Mouse (Mus musculus) cerebellum, adult 9-11 months (tissue): ENCODE results near the gene Cks1b.

ENCODE experiments used
- DNase-seq: peaks from one replicate; pipeline ENCODE4 v3.0.0; 2022

Cks1b gene

GRCm38 (mm10) chr3:89425141-89425525 is 7.0 kb upstream of the Cks1b start:
- DNase-seq: no peak

GRCm38 (mm10) chr3:89424416-89425140 is 6.4 kb upstream of the Cks1b start:
- no peak for DNase-seq

GRCm38 (mm10) chr3:89422556-89423205 is 4.5 kb upstream of the Cks1b start:
- DNase-seq: no peak

GRCm38 (mm10) chr3:89421810-89422473 is 3.8 kb upstream of the Cks1b start:
- no peak for DNase-seq

GRCm38 (mm10) chr3:89421002-89421774 is 3.0 kb upstream of the Cks1b start:
- DNase-seq: peak; percentile 74

DNA sequence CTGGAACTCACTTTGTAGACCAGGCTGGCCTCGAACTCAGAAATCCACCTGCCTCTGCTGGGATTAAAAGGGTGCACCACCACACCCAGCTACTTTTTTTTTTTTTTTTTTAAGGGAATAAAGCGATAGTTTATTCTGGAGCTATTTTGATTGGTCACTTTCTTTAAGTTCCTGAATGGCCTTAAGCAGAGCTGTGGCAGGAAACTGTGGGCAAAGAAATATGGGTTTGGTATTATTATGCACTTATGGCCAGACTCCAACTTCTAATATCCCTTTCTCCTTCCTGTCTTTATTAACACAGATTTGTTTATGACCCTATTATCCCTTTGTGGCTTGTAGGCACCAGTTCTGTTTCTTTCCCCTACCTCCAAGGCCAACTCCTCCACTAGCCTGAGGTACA is 2.2 kb upstream of the Cks1b start:
- DNase-seq: no peak

DNA sequence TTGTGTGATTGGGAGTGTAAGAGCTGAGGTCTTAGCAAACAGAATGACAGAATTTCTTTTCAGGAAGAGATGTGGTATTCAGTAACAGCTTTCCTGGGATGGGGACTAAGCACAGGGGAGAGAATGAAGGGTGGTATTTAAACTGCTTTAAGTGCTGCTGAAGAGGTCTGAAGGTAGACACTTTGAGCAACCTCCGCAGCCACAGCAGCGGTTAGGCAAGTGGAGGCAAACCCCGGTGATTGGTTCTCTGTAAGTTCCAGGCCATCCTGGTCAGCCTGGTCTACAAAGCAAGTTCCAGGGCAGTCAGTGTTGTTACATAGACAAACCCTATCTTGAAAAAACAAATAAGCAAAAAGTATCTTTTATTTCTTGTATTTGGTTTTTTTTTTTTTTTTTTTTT is 1.8 kb upstream of the Cks1b start:
- DNase-seq: no peak

GRCm38 (mm10) chr3:89419571-89419970 is 1.4 kb upstream of the Cks1b start:
- no peak for DNase-seq

- peak; percentile 58 for DNase-seq
Observed at GRCm38 (mm10) chr3:89418861-89419250, 673 bp upstream of the Cks1b start.

DNA sequence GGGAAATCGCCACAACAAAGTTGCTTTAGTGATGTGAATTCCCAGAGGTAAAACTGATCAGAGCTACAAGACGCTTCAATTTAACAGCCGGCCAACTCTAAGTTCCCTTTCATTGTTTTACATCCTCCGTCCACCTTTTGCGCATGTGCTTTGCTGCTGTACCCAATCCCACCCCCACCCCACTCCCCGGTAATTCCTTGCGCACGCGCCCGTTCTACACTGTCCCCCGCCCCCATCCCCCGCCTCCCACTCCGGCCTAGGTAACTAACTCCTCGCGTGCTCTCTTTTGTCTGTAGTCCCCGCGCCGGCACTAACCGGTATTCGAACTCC is 378 bp downstream of the Cks1b start:
- no peak for DNase-seq

DNA sequence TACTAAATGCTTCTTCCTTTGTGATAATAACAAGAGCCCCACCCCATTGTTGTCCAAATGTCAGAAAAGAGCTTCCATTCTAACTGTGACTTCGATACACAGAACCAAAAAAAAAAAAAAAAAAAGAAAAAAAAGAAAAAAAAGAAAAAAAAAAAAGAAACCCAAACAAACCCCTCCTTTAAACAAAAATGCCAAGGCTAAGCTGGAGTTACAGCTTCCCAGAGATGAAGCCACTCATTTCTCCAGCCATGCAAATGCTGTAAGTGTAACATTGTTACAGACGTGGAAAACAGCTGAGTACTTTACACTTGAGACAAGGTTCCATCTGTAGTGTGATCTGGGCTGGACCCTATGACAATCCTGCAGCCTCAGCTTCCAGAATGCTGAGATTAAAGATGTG is 1.1 kb downstream of the Cks1b start:
- DNase-seq: no peak

DNA sequence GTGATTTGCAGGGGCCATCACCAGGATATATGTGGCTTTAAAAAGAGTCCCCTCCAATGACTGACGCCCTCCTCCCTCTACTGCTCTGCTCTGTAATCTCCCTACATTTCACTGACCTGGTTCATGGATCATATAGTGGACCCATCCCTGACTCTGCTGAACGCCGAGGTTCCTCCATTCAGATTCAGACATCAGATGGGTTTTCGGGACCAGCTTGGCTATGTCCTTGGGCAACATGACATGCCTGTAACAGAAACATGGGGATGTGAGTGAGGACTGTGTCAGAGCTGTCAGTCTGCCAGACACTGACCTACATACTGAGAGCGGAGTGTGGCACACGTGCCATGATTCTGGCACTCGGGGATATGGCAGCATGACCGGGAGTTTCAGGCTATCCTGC is 2.0 kb downstream of the Cks1b start:
- DNase-seq: no peak

DNA sequence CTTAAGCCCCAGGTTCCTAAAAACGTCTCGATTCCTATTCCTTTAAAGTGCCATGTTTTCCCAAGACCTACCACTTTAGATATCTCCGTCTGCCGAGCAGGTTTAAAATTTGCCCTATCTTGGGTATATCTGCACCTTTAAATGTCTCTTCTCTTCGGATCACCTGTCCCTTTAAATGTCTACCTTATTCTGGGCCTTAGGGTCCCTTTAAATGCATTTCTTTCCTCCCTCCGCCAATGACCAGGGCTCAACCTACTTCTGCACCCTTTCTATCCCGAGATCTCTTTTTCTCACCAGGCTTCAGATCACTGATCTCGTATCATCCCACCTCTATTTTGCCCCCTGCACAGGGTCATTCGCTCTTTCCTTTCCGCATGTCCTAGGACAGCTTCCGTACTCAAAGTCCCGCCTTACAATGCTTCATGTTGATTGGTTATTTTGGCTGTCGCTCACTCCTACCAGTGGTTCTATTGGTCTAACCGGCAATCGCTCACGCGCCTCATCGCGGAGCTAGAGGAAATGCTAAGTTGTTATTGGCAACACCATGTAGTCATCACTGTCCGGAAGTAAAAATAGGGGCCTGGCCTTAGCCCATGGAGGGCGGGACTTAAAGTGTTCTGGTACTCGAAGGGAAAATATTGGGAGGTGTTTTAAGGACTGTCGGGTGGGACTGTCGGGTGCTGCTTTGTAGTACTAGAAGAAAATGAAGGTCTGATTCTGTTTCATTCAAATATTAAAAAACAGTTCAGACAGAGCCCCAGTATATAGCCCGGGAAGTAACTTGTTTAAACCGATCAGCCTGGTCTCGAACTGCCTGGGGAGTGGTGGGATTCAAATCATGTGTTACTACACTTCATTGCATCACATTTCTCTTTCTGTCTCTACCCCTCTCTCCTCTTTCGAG is 6.4 kb downstream of the Cks1b start, which contains the start of gene Flad1:
Gene Flad1, minus strand, starts transcription at position 381 of the 904 bp plus-strand sequence.
- peak; percentile 100 for DNase-seq

GRCm38 (mm10) chr3:89410864-89411263 is 7.3 kb downstream of the Cks1b start:
- DNase-seq: no peak

DNA sequence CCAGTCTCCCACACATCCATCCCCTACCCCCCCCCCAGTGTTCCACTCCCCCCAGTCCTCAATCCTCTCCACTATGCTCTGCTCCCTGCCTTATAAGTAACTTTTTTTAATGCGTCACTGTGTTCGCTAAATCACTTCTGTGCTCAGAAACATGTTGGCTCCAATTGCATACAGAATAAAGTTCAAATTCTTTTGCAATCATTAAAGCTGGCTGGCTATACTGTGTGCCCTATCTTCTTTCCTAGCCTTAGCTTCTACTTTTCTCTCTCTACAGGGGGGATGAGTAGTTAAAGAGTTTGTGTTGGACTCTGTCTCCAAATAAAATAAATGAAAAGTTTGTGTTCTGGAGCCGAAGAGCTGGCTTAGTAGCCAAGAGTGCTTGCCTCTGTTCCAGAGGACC is 8.5 kb downstream of the Cks1b start:
- DNase-seq: no peak

DNA sequence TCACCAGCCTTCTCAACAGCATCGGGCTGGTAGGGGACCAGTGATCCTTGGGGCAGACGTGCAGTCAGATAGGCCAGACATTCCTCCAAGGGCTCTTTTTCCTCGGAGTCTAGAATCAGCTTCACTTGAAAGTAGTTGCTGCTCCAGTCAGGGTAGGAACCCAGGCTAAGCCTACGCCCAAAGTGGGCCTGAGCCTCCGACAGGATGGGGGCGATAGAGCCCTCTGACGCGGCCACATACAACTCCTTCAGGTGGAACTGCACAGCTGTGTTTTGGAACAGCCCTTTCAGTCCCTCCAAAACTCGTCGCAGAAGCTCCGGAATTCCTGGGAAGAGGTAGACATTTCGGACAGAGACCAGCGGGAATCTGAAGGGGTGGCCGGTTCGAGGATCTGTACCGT is 9.7 kb downstream of the Cks1b start:
- DNase-seq: no peak

DNA sequence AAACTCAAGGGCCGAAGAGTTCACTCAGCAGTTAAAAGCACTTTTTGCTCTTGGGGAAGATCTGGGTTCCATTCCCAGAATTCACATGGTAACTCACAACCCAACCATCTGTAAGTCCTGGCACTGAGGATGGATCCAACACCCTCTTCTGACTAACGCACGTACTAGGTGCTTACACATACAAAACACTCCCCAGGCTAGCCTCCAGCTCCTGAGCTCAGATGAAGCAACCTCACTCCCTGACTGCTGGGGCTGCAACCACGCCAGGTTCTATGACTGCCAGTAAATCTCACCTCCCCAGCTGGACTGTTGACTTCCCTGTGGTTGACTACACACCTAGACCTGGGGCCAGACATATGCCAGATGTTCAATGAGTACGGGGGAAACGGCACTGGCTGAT is 11.3 kb downstream of the Cks1b start:
- DNase-seq: no peak

GRCm38 (mm10) chr3:89402693-89403092 is 15.5 kb downstream of the Cks1b start, which contains the start of gene Lenep:
TSS of gene Lenep (minus strand) at chr3:89402793.
- no peak for DNase-seq

GRCm38 (mm10) chr3:89401329-89401728 is 16.9 kb downstream of the Cks1b start:
- DNase-seq: no peak

GRCm38 (mm10) chr3:89396654-89397005 is 21.6 kb downstream of the Cks1b start:
- DNase-seq: no peak

DNA sequence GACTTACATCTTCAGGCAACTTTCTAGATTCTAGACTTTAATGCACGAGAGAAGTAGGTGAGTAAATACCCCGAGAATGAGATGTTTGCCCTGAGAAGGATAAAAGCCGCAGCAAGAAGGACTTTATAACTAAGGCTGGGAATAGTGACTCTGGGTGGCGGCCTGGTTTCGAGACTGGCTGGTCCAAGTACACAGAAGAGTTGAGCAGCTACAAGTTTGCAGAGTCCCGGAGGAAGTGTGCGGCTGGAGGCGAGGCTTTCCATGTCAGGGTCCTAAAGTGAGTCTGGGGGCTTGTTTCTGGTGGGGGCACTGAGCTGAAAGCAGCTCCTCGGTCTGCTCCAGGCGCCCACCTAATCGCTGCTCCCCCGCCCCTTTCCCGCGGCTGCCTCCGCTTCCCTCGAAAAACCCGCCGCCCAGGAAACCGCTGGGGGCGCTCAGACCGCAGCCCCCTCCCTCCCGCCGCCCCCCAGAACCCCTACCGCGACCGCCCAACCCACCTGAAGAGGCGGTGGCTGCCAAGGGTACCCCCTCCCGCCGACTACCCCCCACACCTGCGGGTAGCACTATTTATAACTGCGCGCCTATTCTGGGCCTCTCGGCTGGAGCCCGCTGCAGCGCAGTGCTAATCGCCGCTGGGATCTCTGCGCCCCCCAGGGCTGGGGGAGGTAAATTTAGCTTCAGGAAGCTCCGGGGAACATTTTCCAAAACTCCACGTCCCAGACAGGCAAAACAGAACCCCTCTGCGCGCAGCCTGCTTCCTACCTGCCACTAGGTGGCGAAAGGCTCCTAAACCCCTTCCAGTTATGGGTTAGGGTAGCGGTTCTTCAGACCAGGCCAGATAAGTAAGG is 22.2 kb downstream of the Cks1b start:
- peak; percentile 80 for DNase-seq
